Mouse (Mus musculus): Measurements from ENCODE around the gene Ccdc169. TPM values are rescaled to one million over a fixed set of nuclear protein-coding genes. Genes with fewer than 3 reads are reported as not detected.
"Not testable (repeated sequence)": the region's sequence is repeated elsewhere in the genome, so short reads cannot be mapped to it uniquely, and the experiment has no call there.

Ccdc169 gene
- polyA plus RNA-seq, 1 experiment from 2014 or later = not detected

DNA sequence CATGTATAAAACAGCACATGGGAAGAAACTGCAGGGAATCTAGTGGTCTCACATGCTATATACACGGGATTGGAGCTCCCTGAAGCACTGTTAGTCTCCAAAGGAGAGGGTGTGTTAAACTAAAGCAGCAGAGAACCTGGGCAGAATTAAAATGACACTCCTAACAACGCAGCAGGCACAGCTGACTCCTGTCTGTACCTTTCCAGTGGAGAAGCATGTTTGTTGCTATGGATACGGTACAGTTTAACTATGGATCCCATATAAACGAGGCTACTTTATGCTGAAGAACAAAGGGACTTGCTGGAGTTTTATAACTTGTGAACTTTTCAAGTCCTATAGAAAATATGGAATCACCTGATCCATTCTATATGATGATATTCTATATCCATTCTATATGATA is 26.4 kb downstream of the Ccdc169 start:
- H3K4me1 ChIP-seq = peaks cover 3% of the 10 kb centered on the region; the same call in 1 of the 2 replicates
- 80% methylated on average over 4 of the region's 4 CpGs for WGBS
- no peak for DNase-seq (ENCODE audit: low spot score)
- H3K27ac ChIP-seq (replicated peaks) = no peak overlapping the region
- H3K27me3 ChIP-seq (replicated peaks; ENCODE audit: low read depth, poor library complexity, severe bottlenecking) = no peaks in the 10 kb centered on the region
- no peak overlapping the region for H3K4me3 ChIP-seq
- no peaks in the 10 kb centered on the region for H3K9me3 ChIP-seq
- no peaks in the 10 kb centered on the region for H3K36me3 ChIP-seq (replicated peaks)

GRCm38 (mm10) chr3:55172478-55172877 is 35.3 kb downstream of the Ccdc169 start:
- no peak for DNase-seq (ENCODE audit: low spot score)
- H3K36me3 ChIP-seq (replicated peaks) = no peaks in the 10 kb centered on the region
- no peaks in the 10 kb centered on the region for H3K27me3 ChIP-seq (replicated peaks; ENCODE audit: low read depth, poor library complexity, severe bottlenecking)
- no peaks in the 10 kb centered on the region for H3K4me1 ChIP-seq
- no peak overlapping the region for H3K27ac ChIP-seq (replicated peaks)
- no peak overlapping the region for H3K4me3 ChIP-seq
- 76% methylated on average over 3 of the region's 3 CpGs for whole genome bisulfite sequencing
- H3K9me3 ChIP-seq = no peaks in the 10 kb centered on the region

GRCm38 (mm10) chr3:55177271-55177670 is 40.1 kb downstream of the Ccdc169 start:
- DNase-seq (ENCODE audit: low spot score) = no peak
- peaks cover 5% of the 10 kb centered on the region; the same call in 1 of the 2 replicates for H3K9me3 ChIP-seq
- H3K27ac ChIP-seq (replicated peaks) = no peak overlapping the region
- WGBS = 61% methylated on average over 6 of the region's 6 CpGs
- H3K27me3 ChIP-seq (replicated peaks; ENCODE audit: low read depth, poor library complexity, severe bottlenecking) = no peaks in the 10 kb centered on the region
- H3K36me3 ChIP-seq (replicated peaks) = no peaks in the 10 kb centered on the region
- H3K4me1 ChIP-seq = peaks cover 11% of the 10 kb centered on the region
- H3K4me3 ChIP-seq = no peak overlapping the region

- 93% methylated on average over 22 of the region's 22 CpGs for WGBS
- no peak within 1 kb of the TSS for H3K4me3 ChIP-seq
- DNase-seq (ENCODE audit: low spot score) = no peak
- no peaks in the 10 kb centered on the region for H3K27me3 ChIP-seq (replicated peaks; ENCODE audit: low read depth, poor library complexity, severe bottlenecking)
- no peak within 1 kb of the TSS for H3K27ac ChIP-seq (replicated peaks)
- peaks cover 7% of the 10 kb centered on the region; the same call in 1 of the 2 replicates for H3K9me3 ChIP-seq
- H3K36me3 ChIP-seq (replicated peaks) = no peaks in the 10 kb centered on the region
- peaks cover 11% of the 10 kb centered on the region for H3K4me1 ChIP-seq
Measured at GRCm38 (mm10) chr3:55181766-55182165, 44.6 kb downstream of the Ccdc169 start, which contains the start of gene Sohlh2. Gene Sohlh2 (plus strand): TSS chr3:55182028.

- no peaks in the 10 kb centered on the region for H3K27me3 ChIP-seq (replicated peaks; ENCODE audit: low read depth, poor library complexity, severe bottlenecking)
- no peaks in the 10 kb centered on the region for H3K9me3 ChIP-seq
- no peak for DNase-seq (ENCODE audit: low spot score)
- H3K36me3 ChIP-seq (replicated peaks) = no peaks in the 10 kb centered on the region
- WGBS = 92% methylated on average over 4 of the region's 4 CpGs
- no peak overlapping the region for H3K27ac ChIP-seq (replicated peaks)
- H3K4me3 ChIP-seq = no peak overlapping the region
- H3K4me1 ChIP-seq = no peaks in the 10 kb centered on the region
Measured at GRCm38 (mm10) chr3:55191668-55192067, 54.5 kb downstream of the Ccdc169 start.

GRCm38 (mm10) chr3:55193351-55193750 is 56.2 kb downstream of the Ccdc169 start:
- H3K4me1 ChIP-seq = no peaks in the 10 kb centered on the region
- no peaks in the 10 kb centered on the region for H3K9me3 ChIP-seq
- DNase-seq (ENCODE audit: low spot score) = no peak
- no peak overlapping the region for H3K27ac ChIP-seq (replicated peaks)
- H3K36me3 ChIP-seq (replicated peaks) = no peaks in the 10 kb centered on the region
- 57% methylated on average over 2 of the region's 2 CpGs for WGBS
- no peaks in the 10 kb centered on the region for H3K27me3 ChIP-seq (replicated peaks; ENCODE audit: low read depth, poor library complexity, severe bottlenecking)
- no peak overlapping the region for H3K4me3 ChIP-seq

DNA sequence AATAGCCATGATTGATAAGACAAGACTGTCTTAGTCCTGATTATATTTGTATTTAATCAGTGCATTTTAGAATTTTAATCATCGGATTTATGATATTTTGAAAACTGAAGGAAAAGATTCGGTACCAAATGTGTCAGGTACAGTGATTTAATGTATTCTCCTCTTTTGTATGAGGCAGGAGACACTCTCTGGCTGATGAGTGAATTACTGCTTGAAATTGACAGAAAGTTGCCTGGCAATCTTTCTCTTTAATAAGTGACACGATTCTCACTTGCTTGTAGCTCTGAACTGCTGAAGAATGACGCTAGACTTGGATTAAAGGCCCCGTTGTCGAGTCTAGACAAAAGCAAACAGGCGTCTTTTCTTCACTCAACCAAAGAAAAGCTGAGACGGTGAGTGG is 57.7 kb downstream of the Ccdc169 start:
- H3K36me3 ChIP-seq (replicated peaks) = no peaks in the 10 kb centered on the region
- DNase-seq (ENCODE audit: low spot score) = no peak
- no peaks in the 10 kb centered on the region for H3K4me1 ChIP-seq
- no peaks in the 10 kb centered on the region for H3K9me3 ChIP-seq
- H3K27ac ChIP-seq (replicated peaks) = no peak overlapping the region
- H3K4me3 ChIP-seq = no peak overlapping the region
- WGBS = 81% methylated on average over 8 of the region's 8 CpGs
- H3K27me3 ChIP-seq (replicated peaks; ENCODE audit: low read depth, poor library complexity, severe bottlenecking) = no peaks in the 10 kb centered on the region

DNA sequence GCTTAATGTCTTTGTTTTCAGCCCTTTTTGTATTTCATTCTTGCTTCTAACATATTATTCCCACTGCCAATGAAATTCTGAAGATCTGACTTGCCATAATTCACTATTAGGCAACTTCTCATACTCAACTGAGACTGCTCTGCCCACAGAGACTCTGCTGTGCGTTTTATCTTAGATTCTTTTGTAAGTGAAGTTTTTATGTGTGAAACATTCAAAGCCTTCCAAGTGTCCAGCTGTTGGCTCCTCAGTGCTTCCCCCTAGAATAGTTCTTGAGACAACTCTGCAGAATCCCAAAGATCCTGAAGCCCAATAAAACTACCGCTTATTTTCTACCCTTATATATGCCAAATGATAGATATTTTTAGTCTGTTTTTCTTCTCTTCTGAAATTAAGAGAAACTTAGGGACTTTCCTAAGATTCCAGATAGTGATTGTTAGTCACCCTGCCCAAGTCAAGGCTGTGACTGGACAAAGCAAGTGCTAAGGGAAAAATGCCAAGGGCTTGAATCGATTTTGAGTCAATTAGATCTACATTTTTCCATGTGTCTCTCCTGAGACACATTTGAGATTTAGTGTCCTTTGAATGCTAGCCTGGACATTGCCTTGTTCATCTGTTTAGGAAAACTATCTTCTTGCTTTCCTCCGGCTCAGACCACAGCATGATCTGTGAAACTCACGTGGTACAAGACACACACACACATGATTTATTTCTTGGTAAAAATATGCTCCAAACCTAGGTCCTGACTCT is 58.6 kb downstream of the Ccdc169 start:
- Histone ChIP-seq H3K36me3 (replicated peaks) (no peaks in the 10 kb centered on the region), H3K27me3 (replicated peaks; ENCODE audit: low read depth, poor library complexity, severe bottlenecking) (no peaks in the 10 kb centered on the region), H3K4me1 (no peaks in the 10 kb centered on the region), H3K4me3 (no peak overlapping the region), H3K9me3 (no peaks in the 10 kb centered on the region), H3K27ac (replicated peaks) (no peak overlapping the region)
- no peak for DNase-seq (ENCODE audit: low spot score)
- WGBS = 90% methylated on average over 5 of the region's 5 CpGs

DNA sequence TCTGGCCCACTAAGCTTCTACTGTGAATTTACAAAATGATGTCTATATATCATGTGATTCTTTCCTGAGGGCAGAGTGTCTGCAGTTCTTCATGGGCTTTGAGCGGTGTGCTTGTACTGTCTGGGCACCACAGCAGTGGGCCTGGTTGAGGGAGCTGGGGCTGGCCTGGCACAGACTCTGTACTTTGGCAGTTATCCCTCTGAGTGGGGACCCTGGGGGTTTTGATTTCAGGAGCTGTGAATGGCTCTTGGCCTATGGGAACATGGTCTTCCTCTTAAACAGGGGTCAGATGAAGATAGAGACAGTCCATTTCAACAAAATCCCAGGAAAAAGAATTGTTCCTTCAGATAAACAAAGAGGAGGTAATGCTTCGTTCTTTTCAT is 59.2 kb downstream of the Ccdc169 start:
- Histone ChIP-seq H3K36me3 (replicated peaks) (no peaks in the 10 kb centered on the region), H3K4me3 (no peak overlapping the region), H3K4me1 (no peaks in the 10 kb centered on the region), H3K27me3 (replicated peaks; ENCODE audit: low read depth, poor library complexity, severe bottlenecking) (no peaks in the 10 kb centered on the region), H3K27ac (replicated peaks) (no peak overlapping the region), H3K9me3 (no peaks in the 10 kb centered on the region)
- DNase-seq (ENCODE audit: low spot score) = no peak
- 90% methylated on average over 2 of the region's 2 CpGs for WGBS

GRCm38 (mm10) chr3:55203621-55204020 is 66.5 kb downstream of the Ccdc169 start:
- H3K9me3 ChIP-seq = not testable (repeated sequence)
- 94% methylated on average over 11 of the region's 11 CpGs for WGBS

GRCm38 (mm10) chr3:55206413-55206812 is 69.3 kb downstream of the Ccdc169 start:
- Histone ChIP-seq H3K27me3 (replicated peaks; ENCODE audit: low read depth, poor library complexity, severe bottlenecking) (no peaks in the 10 kb centered on the region), H3K4me3 (no peak overlapping the region), H3K27ac (replicated peaks) (no peak overlapping the region), H3K9me3 (no peaks in the 10 kb centered on the region), H3K4me1 (peaks cover 9% of the 10 kb centered on the region; the same call in 1 of the 2 replicates), H3K36me3 (replicated peaks) (no peaks in the 10 kb centered on the region)
- 90% methylated on average over 2 of the region's 2 CpGs for WGBS
- no peak for DNase-seq (ENCODE audit: low spot score)

More at GRCm38 (mm10) chr3:55203621-55204020, 66.5 kb downstream of the Ccdc169 start:
- H3K27me3 ChIP-seq (replicated peaks; ENCODE audit: low read depth, poor library complexity, severe bottlenecking); H3K27ac ChIP-seq (replicated peaks); H3K4me1 ChIP-seq; H3K36me3 ChIP-seq (replicated peaks); DNase-seq (ENCODE audit: low spot score); H3K4me3 ChIP-seq: not testable (repeated sequence)

DNA sequence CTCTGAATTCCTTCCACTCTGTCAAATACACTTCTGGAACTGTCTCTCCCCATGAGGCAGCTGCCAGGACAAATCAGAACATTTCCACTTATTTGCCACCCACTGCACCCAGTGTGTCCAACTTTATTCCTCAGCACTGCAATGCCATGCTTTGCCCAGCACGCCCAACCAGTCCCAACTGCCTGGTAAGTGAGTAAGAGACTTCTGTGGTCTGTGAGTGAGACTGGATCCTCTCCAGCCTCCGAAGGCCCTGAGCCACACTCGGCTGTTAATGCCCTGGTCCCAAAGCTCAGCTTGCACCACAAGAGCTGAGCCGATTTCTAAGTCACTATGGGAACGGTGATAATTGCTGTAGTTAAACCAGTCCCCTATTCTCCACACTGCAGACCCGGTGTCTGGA is 70.5 kb downstream of the Ccdc169 start:
- no peak for DNase-seq (ENCODE audit: low spot score)
- Histone ChIP-seq H3K36me3 (replicated peaks) (no peaks in the 10 kb centered on the region), H3K4me3 (no peak overlapping the region), H3K4me1 (peaks cover 14% of the 10 kb centered on the region; the same call in 1 of the 2 replicates), H3K9me3 (no peaks in the 10 kb centered on the region), H3K27ac (replicated peaks) (no peak overlapping the region), H3K27me3 (replicated peaks; ENCODE audit: low read depth, poor library complexity, severe bottlenecking) (no peaks in the 10 kb centered on the region)
- 65% methylated on average over 6 of the region's 6 CpGs for WGBS

GRCm38 (mm10) chr3:55212254-55212653 is 75.1 kb downstream of the Ccdc169 start:
- no peak for DNase-seq (ENCODE audit: low spot score)
- no peak overlapping the region for H3K4me3 ChIP-seq
- peaks cover 13% of the 10 kb centered on the region; the same call in 1 of the 2 replicates for H3K4me1 ChIP-seq
- WGBS = 31% methylated on average over 2 of the region's 2 CpGs
- H3K27me3 ChIP-seq (replicated peaks; ENCODE audit: low read depth, poor library complexity, severe bottlenecking) = no peaks in the 10 kb centered on the region
- no peaks in the 10 kb centered on the region for H3K9me3 ChIP-seq
- H3K36me3 ChIP-seq (replicated peaks) = no peaks in the 10 kb centered on the region
- no peak overlapping the region for H3K27ac ChIP-seq (replicated peaks)

All from embryonic facial prominence, embryonic 10.5 days (tissue).